21 mouse cellular contexts compared by ENCODE assay signal in the genomic region with DNA sequence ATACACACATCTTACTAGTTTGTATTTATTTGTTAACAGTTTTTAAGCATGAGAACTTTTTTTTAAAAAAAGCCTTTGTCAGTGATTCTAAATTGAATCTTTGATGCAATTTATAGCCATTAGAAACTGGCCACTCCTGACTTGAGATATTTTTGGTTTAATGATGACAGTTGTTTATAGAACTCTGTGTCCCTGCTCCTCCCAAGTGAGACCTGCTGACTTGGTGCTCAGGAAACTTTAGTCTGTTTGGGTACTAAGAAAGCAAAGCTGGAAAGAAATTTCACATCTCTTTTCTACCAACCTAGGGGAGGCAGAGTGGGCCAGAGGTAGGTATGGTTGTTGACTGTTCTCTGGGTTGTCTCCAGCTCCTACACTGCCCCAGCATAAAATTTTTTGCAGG.
DNase-seq lines count a peak whose midpoint lies in the region; ATAC-seq and TF ChIP-seq lines count a peak whose summit lies in the region.
"Had no signal": no experiment of that assay in that cellular context is flagged by ENCODE, and none has a peak within 500 bp of the region (broad histone marks: within the 10 kb centered on the region; RNA-seq: fewer than 3 reads in every experiment).

No protein-coding gene starts in this region.

- no peaks in the 10 kb centered on the region for H3K4me1 ChIP-seq in lung, postnatal 0 days (ENCODE audit: insufficient read depth, low read depth, low read length)
- no peaks in the 10 kb centered on the region; the same call in 1 of the 2 replicates for H3K4me1 ChIP-seq in lung, adult 2 months (ENCODE audit: control insufficient read depth, insufficient read depth, low read length)
- H3K4me1 ChIP-seq: forebrain, embryonic 10.5 days; forebrain, embryonic 13.5 days had no signal

- intact Hi-C loops in heart, postnatal 25 days (cut with DNase I) = no loop called here
- intact Hi-C loops in left cerebral cortex, postnatal 36 days (cut with DNase I) = no loop called here

- no peak overlapping the region for H3K4me3 ChIP-seq in lung, postnatal 0 days (ENCODE audit: low read depth, low read length)
- no peak overlapping the region for H3K4me3 ChIP-seq in lung, adult 2 months (replicated peaks; ENCODE audit: extremely low read depth, low read depth, low read length)
- H3K4me3 ChIP-seq: forebrain, embryonic 10.5 days; forebrain, embryonic 13.5 days had no signal

- TF ChIP-seq POLR2A in lung, adult 2 months (IDR thresholded peaks at IDR 0.05; ENCODE audit: borderline replicate concordance, extremely low read depth, low read depth, low read length) = no peak

- TF ChIP-seq CTCF in lung, postnatal 0 days (IDR thresholded peaks at IDR 0.05) = no peak
- TF ChIP-seq CTCF in lung, adult 2 months (IDR thresholded peaks at IDR 0.05; ENCODE audit: insufficient read depth, low read length) = no peak

- no peak overlapping the region for H3K4me2 ChIP-seq in lung, postnatal 0 days (replicated peaks; ENCODE audit: low read depth, low read length)
- H3K4me2 ChIP-seq: forebrain, embryonic 13.5 days; hindbrain, embryonic 14.5 days had no signal

- no peaks in the 10 kb centered on the region for H3K27me3 ChIP-seq in lung, postnatal 0 days (replicated peaks; ENCODE audit: insufficient read depth, low read length)
- H3K27me3 ChIP-seq: forebrain, embryonic 13.5 days had no signal

- no peak for ATAC-seq in lung, postnatal 0 days
- ATAC-seq: activated CD4-positive, CD25-positive, alpha-beta regulatory T cell, adult 4 months; forebrain, embryonic 13.5 days; forebrain, embryonic 16.5 days; hindbrain, postnatal 0 days; inflammation-experienced regulatory T-cells, adult 6 months; intestine, embryonic 16.5 days had no signal

- DNase-seq in gastrocnemius, adult 18-20 months (ENCODE audit: low spot score) = peak; percentile 48
- no peak for DNase-seq in gastrocnemius, postnatal 10 days
- DNase-seq in heart, adult 18-20 months = peak; percentile 47 to 59
- DNase-seq in heart, postnatal 25 days (ENCODE audit: low spot score) = no peak
- DNase-seq in lung, postnatal 0 days (ENCODE audit: low spot score) = peak; percentile 31
- no peak for DNase-seq in lung, adult 2 months
- no peak for DNase-seq in left cerebral cortex, postnatal 36 days (ENCODE audit: low spot score in 2 of 2)
- DNase-seq: adrenal gland, postnatal 10 days; adrenal gland, postnatal 36 days; cerebellum, adult 18-20 months; cerebellum, adult 9-10 months; cerebellum, postnatal 14 days; heart, postnatal 36 days had no signal

- H3K27ac ChIP-seq in lung, postnatal 0 days (ENCODE audit: low read length) = no peak overlapping the region
- H3K27ac ChIP-seq: forebrain, embryonic 10.5 days; forebrain, embryonic 13.5 days; hindbrain, embryonic 14.5 days; hindbrain, postnatal 0 days had no signal

- H3K9ac ChIP-seq in lung, postnatal 0 days (replicated peaks; ENCODE audit: low read depth) = no peak overlapping the region
- H3K9ac ChIP-seq: forebrain, embryonic 13.5 days; hindbrain, embryonic 14.5 days had no signal

- H3K36me3 ChIP-seq in lung, postnatal 0 days (ENCODE audit: insufficient read depth, low read length) = no peaks in the 10 kb centered on the region
- H3K36me3 ChIP-seq: forebrain, embryonic 10.5 days had no signal

- peak; percentile 73 for TF ChIP-seq EP300 in lung, postnatal 0 days (IDR thresholded peaks at IDR 0.05)

- no peaks in the 10 kb centered on the region for H3K9me3 ChIP-seq in lung, postnatal 0 days (ENCODE audit: low read length)
- H3K9me3 ChIP-seq: forebrain, embryonic 10.5 days; forebrain, embryonic 13.5 days had no signal

Comparison
In these comparisons a context has a peak if more than half of its experiments do, and no peak if none do; other contexts are left out.
1. DNase-seq: peak in gastrocnemius, adult 18-20 months (single experiment), heart, adult 18-20 months (2 of 2) and lung, postnatal 0 days (single experiment); none in gastrocnemius, postnatal 10 days (single experiment), heart, postnatal 25 days (single experiment), lung, adult 2 months (single experiment) and left cerebral cortex, postnatal 36 days (0 of 2).